ENCODE assay signal across 13 mouse cellular contexts in genomic region chr9:62894486-62894885, GRCm38 (mm10). TPM values are rescaled to one million over a fixed set of nuclear protein-coding genes. Genes with fewer than 3 reads are reported as not detected.
DNase-seq lines count a peak whose midpoint lies in the region; ATAC-seq and TF ChIP-seq lines count a peak whose summit lies in the region.
"Had no signal": no experiment of that assay in that cellular context is flagged by ENCODE, and none has a peak within 500 bp of the region (broad histone marks: within the 10 kb centered on the region; RNA-seq: fewer than 3 reads in every experiment).

No protein-coding gene starts in this region.

- no peak overlapping the region for H3K9ac ChIP-seq in heart, embryonic 16.5 days (ENCODE audit: low read length)
- no peak overlapping the region for H3K9ac ChIP-seq in stomach, postnatal 0 days (ENCODE audit: low read length)
- H3K9ac ChIP-seq in forebrain, embryonic 14.5 days (ENCODE audit: low read length) = no peak overlapping the region
- H3K9ac ChIP-seq: embryonic facial prominence, embryonic 13.5 days; liver, embryonic 13.5 days; midbrain, embryonic 15.5 days; stomach, embryonic 15.5 days had no signal

- no peak overlapping the region for H3K4me2 ChIP-seq in heart, embryonic 16.5 days (ENCODE audit: low read depth, low read length)
- H3K4me2 ChIP-seq in stomach, postnatal 0 days (replicated peaks; ENCODE audit: low read depth) = no peak overlapping the region
- no peak overlapping the region for H3K4me2 ChIP-seq in forebrain, embryonic 14.5 days (ENCODE audit: low read length)
- H3K4me2 ChIP-seq: embryonic facial prominence, embryonic 13.5 days; liver, embryonic 13.5 days; midbrain, embryonic 15.5 days; stomach, embryonic 15.5 days had no signal

- no peak for TF ChIP-seq EP300 in stomach, postnatal 0 days (optimal IDR thresholded peaks at IDR 0.05)

- peaks cover 30% of the 10 kb centered on the region for H3K36me3 ChIP-seq in heart, embryonic 16.5 days (ENCODE audit: control insufficient read depth, insufficient read depth)
- peaks cover 15% of the 10 kb centered on the region; the same call in 1 of the 2 replicates for H3K36me3 ChIP-seq in stomach, postnatal 0 days (ENCODE audit: control insufficient read depth, insufficient read depth, low read length)
- H3K36me3 ChIP-seq in forebrain, embryonic 14.5 days (ENCODE audit: control insufficient read depth, insufficient read depth, low read length) = peaks cover 36% of the 10 kb centered on the region
- H3K36me3 ChIP-seq in embryonic facial prominence, embryonic 10.5 days (replicated peaks) = peaks cover 56% of the 10 kb centered on the region

- ATAC-seq in heart, embryonic 16.5 days (replicated peaks; ENCODE audit: extremely low read depth, insufficient read depth, low FRiP score) = no peak
- ATAC-seq in stomach, postnatal 0 days (ENCODE audit: low FRiP score, low TSS enrichment) = no peak
- ATAC-seq in forebrain, embryonic 14.5 days = no peak
- ATAC-seq: hindbrain, embryonic 16.5 days; midbrain, embryonic 15.5 days had no signal

- TF ChIP-seq CTCF in gastrocnemius, adult 2 months (IDR thresholded peaks at IDR 0.05) = no peak
- no peak for TF ChIP-seq CTCF in stomach, postnatal 0 days (IDR thresholded peaks at IDR 0.05; ENCODE audit: low read depth)

- peak; percentile 53 for DNase-seq in gastrocnemius, adult 2 months
- no peak for DNase-seq in gastrocnemius, adult 8-10 months (ENCODE audit: low spot score in 2 of 2)
- DNase-seq in lung, postnatal 36 days = peak; percentile 34
- DNase-seq in lung, postnatal 4 days = no peak
- no peak for DNase-seq in stomach, postnatal 0 days (ENCODE audit: low spot score)
- no peak for DNase-seq in forebrain, embryonic 14.5 days (ENCODE audit: low spot score)
- DNase-seq in embryonic facial prominence, embryonic 10.5 days (ENCODE audit: low spot score) = no peak
- DNase-seq: liver, embryonic 13.5 days had no signal

- intact Hi-C loops in gastrocnemius, adult 2 months (cut with DNase I) = no loop called here

- 43% methylated on average over 1 of the region's 1 CpGs for WGBS in heart, embryonic 16.5 days
- 83% methylated on average over 1 of the region's 1 CpGs for WGBS in stomach, postnatal 0 days
- WGBS in forebrain, embryonic 14.5 days = 91% methylated on average over 1 of the region's 1 CpGs
- 82% methylated on average over 1 of the region's 1 CpGs for WGBS in embryonic facial prominence, embryonic 10.5 days

- H3K9me3 ChIP-seq in heart, embryonic 16.5 days (replicated peaks; ENCODE audit: control insufficient read depth, low read length) = peaks cover 2% of the 10 kb centered on the region; the same call in 1 of the 2 replicates
- H3K9me3 ChIP-seq in stomach, postnatal 0 days (ENCODE audit: control insufficient read depth, low read length) = no peaks in the 10 kb centered on the region
- no peaks in the 10 kb centered on the region for H3K9me3 ChIP-seq in forebrain, embryonic 14.5 days (replicated peaks; ENCODE audit: control insufficient read depth, low read length)
- H3K9me3 ChIP-seq in embryonic facial prominence, embryonic 10.5 days = no peaks in the 10 kb centered on the region
- H3K9me3 ChIP-seq: embryonic facial prominence, embryonic 13.5 days; liver, embryonic 13.5 days; midbrain, embryonic 15.5 days; stomach, embryonic 15.5 days had no signal

- peaks cover 5% of the 10 kb centered on the region; the same call in 1 of the 2 replicates for H3K4me1 ChIP-seq in heart, embryonic 16.5 days (ENCODE audit: control insufficient read depth, insufficient read depth, low read length)
- H3K4me1 ChIP-seq in stomach, postnatal 0 days (replicated peaks; ENCODE audit: control insufficient read depth, insufficient read depth) = no peaks in the 10 kb centered on the region
- H3K4me1 ChIP-seq in forebrain, embryonic 14.5 days (ENCODE audit: control insufficient read depth, insufficient read depth, low read length) = no peaks in the 10 kb centered on the region
- H3K4me1 ChIP-seq in embryonic facial prominence, embryonic 10.5 days = no peaks in the 10 kb centered on the region
- H3K4me1 ChIP-seq: embryonic facial prominence, embryonic 13.5 days; liver, embryonic 13.5 days; midbrain, embryonic 15.5 days; stomach, embryonic 15.5 days had no signal

- no peak overlapping the region for H3K4me3 ChIP-seq in gastrocnemius, adult 2 months
- H3K4me3 ChIP-seq in heart, embryonic 16.5 days (ENCODE audit: low read length) = no peak overlapping the region
- no peak overlapping the region for H3K4me3 ChIP-seq in stomach, postnatal 0 days (ENCODE audit: low read depth, low read length)
- H3K4me3 ChIP-seq in forebrain, embryonic 14.5 days (ENCODE audit: low read depth, low read length) = no peak overlapping the region
- H3K4me3 ChIP-seq in embryonic facial prominence, embryonic 10.5 days = no peak overlapping the region
- H3K4me3 ChIP-seq: embryonic facial prominence, embryonic 13.5 days; liver, embryonic 13.5 days; midbrain, embryonic 15.5 days; stomach, embryonic 15.5 days had no signal

- H3K27me3 ChIP-seq in heart, embryonic 16.5 days (ENCODE audit: control insufficient read depth, insufficient read depth, low read length) = no peaks in the 10 kb centered on the region
- H3K27me3 ChIP-seq in stomach, postnatal 0 days (ENCODE audit: control insufficient read depth, insufficient read depth, low read length) = no peaks in the 10 kb centered on the region
- no peaks in the 10 kb centered on the region for H3K27me3 ChIP-seq in forebrain, embryonic 14.5 days (replicated peaks; ENCODE audit: control insufficient read depth, insufficient read depth, low read length)
- H3K27me3 ChIP-seq in embryonic facial prominence, embryonic 10.5 days (replicated peaks; ENCODE audit: low read depth, poor library complexity, severe bottlenecking) = no peaks in the 10 kb centered on the region
- H3K27me3 ChIP-seq: embryonic facial prominence, embryonic 13.5 days; liver, embryonic 13.5 days; midbrain, embryonic 15.5 days; stomach, embryonic 15.5 days had no signal

- H3K27ac ChIP-seq in gastrocnemius, adult 2 months = no peak overlapping the region
- H3K27ac ChIP-seq in heart, embryonic 16.5 days (ENCODE audit: low read length) = peak overlapping the region; percentile 57
- 0 out of 2 replicates have a peak overlapping the region, but pooled peaks have one; percentile 1 for H3K27ac ChIP-seq in stomach, postnatal 0 days (replicated peaks)
- H3K27ac ChIP-seq in forebrain, embryonic 14.5 days (ENCODE audit: low read depth, low read length) = no peak overlapping the region
- no peak overlapping the region for H3K27ac ChIP-seq in embryonic facial prominence, embryonic 10.5 days (replicated peaks)
- H3K27ac ChIP-seq: embryonic facial prominence, embryonic 13.5 days; liver, embryonic 13.5 days; midbrain, embryonic 15.5 days; stomach, embryonic 15.5 days had no signal

RNA-seq across cellular contexts. Expression of gene Calml4, which starts 36.6 kb away (rescaled TPM):
- total RNA-seq in gastrocnemius, adult 2 months (2021) = 1 to 10 TPM in 1 of 2 experiments, under 1 TPM in 1; 0.99 to 1.1 TPM
- 1 to 10 TPM in 3 of 4 experiments, under 1 TPM in 1; 0.86 to 1.9 (median 1.4) TPM for total RNA-seq in gastrocnemius, adult 8-10 months (2022)
- polyA plus RNA-seq in heart, embryonic 16.5 days (2015; fragmentation: Nextera tagmentation; extraction: Ambion mirVana) = 3.4 and 4.2 TPM in 2 replicates
- 21.6 and 24.6 TPM in 2 replicates for polyA plus RNA-seq in stomach, postnatal 0 days (2015; fragmentation: Nextera tagmentation; extraction: Ambion mirVana)
- polyA plus RNA-seq in forebrain, embryonic 14.5 days (2014; fragmentation: Nextera tagmentation; extraction: Ambion mirVana) = 12.0 and 12.9 TPM in 2 replicates
- polyA plus RNA-seq in embryonic facial prominence, embryonic 10.5 days (2016; fragmentation: Nextera tagmentation; extraction: Ambion mirVana) = 0.36 and 0.67 TPM in 2 replicates

RNA-seq across cellular contexts. Expression of gene Cln6, which starts 55.9 kb away (rescaled TPM):
- total RNA-seq in gastrocnemius, adult 2 months (2021) = 10 to 100 TPM; 17.5 to 20.7 TPM
- total RNA-seq in gastrocnemius, adult 8-10 months (2022) = 10 to 100 TPM; 17.1 to 21.8 (median 19.9) TPM
- 15.9 and 16.3 TPM in 2 replicates for polyA plus RNA-seq in heart, embryonic 16.5 days (2015; fragmentation: Nextera tagmentation; extraction: Ambion mirVana)
- polyA plus RNA-seq in stomach, postnatal 0 days (2015; fragmentation: Nextera tagmentation; extraction: Ambion mirVana) = 16.2 and 17.4 TPM in 2 replicates
- polyA plus RNA-seq in forebrain, embryonic 14.5 days (2014; fragmentation: Nextera tagmentation; extraction: Ambion mirVana) = 3.8 and 4.9 TPM in 2 replicates
- polyA plus RNA-seq in embryonic facial prominence, embryonic 10.5 days (2016; fragmentation: Nextera tagmentation; extraction: Ambion mirVana) = 11.2 and 12.1 TPM in 2 replicates

Comparison
In these comparisons a context has a peak if more than half of its experiments do, and no peak if none do; other contexts are left out.
1. DNase-seq: peak in gastrocnemius, adult 2 months (single experiment) and lung, postnatal 36 days (single experiment); none in gastrocnemius, adult 8-10 months (0 of 2), lung, postnatal 4 days (0 of 2), stomach, postnatal 0 days (single experiment), forebrain, embryonic 14.5 days (single experiment) and embryonic facial prominence, embryonic 10.5 days (single experiment).
2. H3K27ac ChIP-seq: peak in heart, embryonic 16.5 days (single experiment) and stomach, postnatal 0 days (single experiment); none in gastrocnemius, adult 2 months (single experiment), forebrain, embryonic 14.5 days (single experiment) and embryonic facial prominence, embryonic 10.5 days (single experiment).